Mouse (Mus musculus) liver, postnatal 0 days (tissue): ENCODE data around the gene Rph3al.

Experiments used
- CTCF ChIP-seq: sonication (generic); IDR thresholded peaks from 2 replicates; pipeline ENCODE4 v1.5.1; 2016; ENCODE audit warnings: antibody characterized with exemption, low read depth
- EP300 ChIP-seq: IDR thresholded peaks from 2 replicates; pipeline ENCODE4 v1.6.1; 2016; ENCODE audit warnings: antibody characterized with exemption, low read depth, mild to moderate bottlenecking

DNA sequence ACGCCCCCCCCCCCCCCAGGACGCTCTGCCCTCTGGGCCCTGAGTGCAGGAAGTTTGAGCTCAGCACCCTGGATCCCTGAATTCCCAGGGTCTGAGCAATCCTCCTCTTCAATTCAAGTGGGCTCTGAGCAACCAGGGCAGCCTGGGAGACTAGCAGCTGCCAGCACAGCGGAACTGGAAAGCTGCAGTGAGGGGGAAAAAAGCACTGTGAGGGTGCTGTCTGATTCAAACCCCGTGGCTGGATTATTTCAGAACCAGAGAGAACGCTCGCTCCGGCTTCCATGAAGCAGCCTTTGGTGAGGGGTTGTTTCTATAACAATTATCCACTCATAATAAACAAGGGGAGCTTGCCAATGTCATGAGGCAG lies 73.0 kb downstream of the Rph3al start:
- TF ChIP-seq CTCF (no peak), EP300 (no peak)
